Mouse (Mus musculus) heart, embryonic 14.5 days (tissue): ENCODE results near the gene Fut11. TPM values are rescaled to one million over a fixed set of nuclear protein-coding genes. Genes with fewer than 3 reads are reported as not detected.

ENCODE experiments used
- ATAC-seq: fragments of 200-750 bp; cut with Nextera tagmentation; 2 replicates; pipeline ENCODE4 v1.8.0; 2017; ENCODE audit warnings: low read depth, moderate TSS enrichment; ENCODE audit not compliant: insufficient number of reproducible peaks, insufficient read depth, low FRiP score
- H3K27ac ChIP-seq, 2 experiments: fragments of 200-500 bp in 1 of 2; fragments of 300-500 bp in 1 of 2; sonication (generic) in 1 of 2; replicated peaks in 1 of 2; 2 replicates each; pipeline ENCODE4 v1.5.1; 2012 to 2014; ENCODE audit warnings: low read depth in 2 of 2, low read length in 2 of 2, control low read depth in 1 of 2, mild to moderate bottlenecking in 1 of 2, mixed read lengths in 1 of 2; ENCODE audit not compliant: control insufficient read depth in 1 of 2, insufficient read depth in 1 of 2
- H3K27me3 ChIP-seq: fragments of 300-500 bp; sonication (generic); 2 replicates; pipeline ENCODE4 v1.6.1; 2014; ENCODE audit warnings: mild to moderate bottlenecking, low read length, control low read depth; ENCODE audit not compliant: control insufficient read depth, insufficient read depth
- H3K36me3 ChIP-seq: fragments of 300-500 bp; sonication (generic); 2 replicates; pipeline ENCODE4 v1.6.1; 2014; ENCODE audit warnings: mild to moderate bottlenecking, control low read depth, low read length, mixed read lengths; ENCODE audit not compliant: control insufficient read depth, insufficient read depth
- H3K4me1 ChIP-seq, 2 experiments: fragments of 200-500 bp in 1 of 2; fragments of 300-500 bp in 1 of 2; sonication (generic) in 1 of 2; 2 replicates each; pipeline ENCODE4 v1.6.1; 2012 to 2014; ENCODE audit warnings: low read length in 2 of 2, control low read depth in 1 of 2, mixed read lengths in 1 of 2; ENCODE audit not compliant: control insufficient read depth in 2 of 2, insufficient read depth in 2 of 2
- H3K4me2 ChIP-seq: fragments of 300-500 bp; sonication (generic); 2 replicates; pipeline ENCODE4 v1.6.1; 2014; ENCODE audit warnings: mild to moderate bottlenecking, low read length
- H3K4me3 ChIP-seq, 2 experiments: fragments of 200-500 bp in 1 of 2; fragments of 300-500 bp in 1 of 2; sonication (generic) in 1 of 2; 2 replicates each; pipeline ENCODE4 v1.5.1; 2012 to 2014; ENCODE audit warnings: low read length in 2 of 2, mild to moderate bottlenecking in 2 of 2, control low read depth in 1 of 2, low read depth in 1 of 2, moderate library complexity in 1 of 2; ENCODE audit not compliant: control insufficient read depth in 1 of 2, insufficient read depth in 1 of 2
- H3K9ac ChIP-seq: fragments of 300-500 bp; sonication (generic); 2 replicates; pipeline ENCODE4 v1.6.1; 2014; ENCODE audit warnings: mild to moderate bottlenecking, low read length
- H3K9me3 ChIP-seq: fragments of 300-500 bp; sonication (generic); 2 replicates; pipeline ENCODE4 v1.6.1; 2016; ENCODE audit warnings: low read length, control low read depth; ENCODE audit not compliant: control insufficient read depth
- WGBS: fragments of 180-500 bp; shearing (Covaris S2); extraction: QIAGEN DNeasy Blood & Tissue Kit; methylation state at CpG from one replicate; pipeline ENCODE4 v1.1.7; 2014; 5-methylcytosine and 5-hydroxymethylcytosine counted together
- microRNA-seq: library from miRNA; unstranded; fragments of <30 nt; microRNA quantifications from one replicate; pipeline ENCODE4, GENCODE M21; 2016
- polyA plus RNA-seq: library from polyadenylated mRNA; unstranded; fragments of >200 nt; fragmentation: Nextera tagmentation; extraction: Ambion mirVana; gene quantifications from 2 replicates; pipeline ENCODE4 v1.2.1, GENCODE M21; 2014

The Fut11 gene
- polyA plus RNA-seq, 1 experiment from 2014 or later, result 16.5 TPM

- no peak overlapping the region for H3K4me3 ChIP-seq
- H3K36me3 ChIP-seq, result peaks cover 57% of the 10 kb centered on the region
- H3K27ac ChIP-seq, result no peak overlapping the region
- no peaks in the 10 kb centered on the region for H3K27me3 ChIP-seq
- H3K4me2 ChIP-seq, result no peak overlapping the region
- no peak overlapping the region for H3K9ac ChIP-seq
- ATAC-seq, result no peak
- WGBS, result 87% methylated on average over 3 of the region's 3 CpGs
- H3K4me1 ChIP-seq, result peaks cover 14 to 31% of the 10 kb centered on the region in 2 experiments
- no peaks in the 10 kb centered on the region for H3K9me3 ChIP-seq
Measured at GRCm38 (mm10) chr14:20746935-20747334, 52.2 kb downstream of the Fut11 start.

- Histone ChIP-seq H3K4me1 (peaks cover 14 to 31% of the 10 kb centered on the region in 2 experiments), H3K9ac (no peak overlapping the region), H3K4me3 (no peak overlapping the region), H3K9me3 (no peaks in the 10 kb centered on the region), H3K27me3 (no peaks in the 10 kb centered on the region), H3K27ac (peak overlapping the region; percentile 3 to 58; a peak in 2 of 4 replicates), H3K4me2 (no peak overlapping the region), H3K36me3 (peaks cover 61% of the 10 kb centered on the region)
- WGBS, result 54% methylated on average over 4 of the region's 4 CpGs
- ATAC-seq, result no peak
Measured at GRCm38 (mm10) chr14:20748388-20748787, 53.6 kb downstream of the Fut11 start.

GRCm38 (mm10) chr14:20749494-20750051 is 54.8 kb downstream of the Fut11 start:
- Histone ChIP-seq H3K4me3 (no peak overlapping the region), H3K27ac (peak overlapping the region; percentile 86), H3K4me1 (peaks cover 14 to 31% of the 10 kb centered on the region in 2 experiments), H3K9me3 (no peaks in the 10 kb centered on the region), H3K27me3 (no peaks in the 10 kb centered on the region), H3K9ac (no peak overlapping the region), H3K36me3 (peaks cover 59% of the 10 kb centered on the region), H3K4me2 (no peak overlapping the region)
- 24% methylated on average over 4 of the region's 4 CpGs for WGBS
- ATAC-seq, result no peak

- Histone ChIP-seq H3K4me3 (no peak overlapping the region), H3K9me3 (no peaks in the 10 kb centered on the region), H3K9ac (0 out of 2 replicates have a peak overlapping the region, but pooled peaks have one; percentile 13), H3K4me2 (no peak overlapping the region), H3K27ac (peak overlapping the region; percentile 86), H3K36me3 (peaks cover 59% of the 10 kb centered on the region), H3K4me1 (peaks cover 14 to 31% of the 10 kb centered on the region in 2 experiments), H3K27me3 (no peaks in the 10 kb centered on the region)
- no peak for ATAC-seq
- 79% methylated on average over 5 of the region's 5 CpGs for WGBS
Measured at GRCm38 (mm10) chr14:20750503-20750902, 55.7 kb downstream of the Fut11 start.

Small RNAs within 50 kb of the gene (microRNA-seq; reads per million reads assigned to microRNA genes)
- 1.7 reads per million for gene Mir6946

Other genes starting within 250 kb of the Fut11 start
- gene Cfap70, start 242.7 kb upstream of the Fut11 start, polyA plus RNA-seq, result 0.18 and 0.63 TPM in 2 replicates
- gene Anxa7, start 214.8 kb upstream of the Fut11 start, polyA plus RNA-seq, result 48.1 and 48.6 TPM in 2 replicates
- gene Mss51, start 198.1 kb upstream of the Fut11 start, polyA plus RNA-seq, result 0.67 and 0.88 TPM in 2 replicates
- 44.2 and 46.2 TPM in 2 replicates for gene Ppp3cb, start 148.4 kb upstream of the Fut11 start, polyA plus RNA-seq
- gene Usp54, start 53.9 kb upstream of the Fut11 start, polyA plus RNA-seq, result 5.5 and 6.1 TPM in 2 replicates
- gene Myoz1, start 38.4 kb upstream of the Fut11 start, polyA plus RNA-seq, result 18.5 and 20.2 TPM in 2 replicates
- gene Synpo2l, start 26.6 kb upstream of the Fut11 start, polyA plus RNA-seq, result 153 and 172 TPM in 2 replicates
- 69.2 and 75.7 TPM in 2 replicates for gene Sec24c, start 20.7 kb upstream of the Fut11 start, polyA plus RNA-seq
- 216 and 225 TPM in 2 replicates for gene Chchd1, start 8.0 kb downstream of the Fut11 start, polyA plus RNA-seq
- gene Zswim8, start 12.6 kb downstream of the Fut11 start, polyA plus RNA-seq, result 21.7 and 25.4 TPM in 2 replicates
- 16.8 and 20.9 TPM in 2 replicates for gene Ndst2, start 39.6 kb downstream of the Fut11 start, polyA plus RNA-seq
- 64.0 and 72.1 TPM in 2 replicates for gene Camk2g, start 99.1 kb downstream of the Fut11 start, polyA plus RNA-seq
- gene Plau, start 141.7 kb downstream of the Fut11 start, polyA plus RNA-seq, result 1.5 and 1.7 TPM in 2 replicates
- gene Vcl, start 234.4 kb downstream of the Fut11 start, polyA plus RNA-seq, result 100.0 and 113 TPM in 2 replicates